ENCODE assay signal across 8 mouse cellular contexts in genomic region chr16:88289421-88290081, GRCm38 (mm10). TPM values are rescaled to one million over a fixed set of nuclear protein-coding genes. Genes with fewer than 3 reads are reported as not detected.
DNase-seq lines count a peak whose midpoint lies in the region; ATAC-seq lines count a peak whose summit lies in the region.

No protein-coding gene starts in this region.

- H3K4me1 ChIP-seq in heart, embryonic 10.5 days = peaks cover 16% of the 10 kb centered on the region
- peaks cover 17% of the 10 kb centered on the region for H3K4me1 ChIP-seq in limb, embryonic 10.5 days

- no peaks in the 10 kb centered on the region for H3K36me3 ChIP-seq in heart, embryonic 10.5 days
- no peaks in the 10 kb centered on the region for H3K36me3 ChIP-seq in limb, embryonic 10.5 days

- DNase-seq in heart, embryonic 10.5 days (ENCODE audit: low spot score) = no peak
- DNase-seq in heart, postnatal 10 days = no peak
- DNase-seq in thymus, postnatal 4 days = peak; percentile 11
- no peak for DNase-seq in thymus, adult 18-20 months
- peak; percentile 55 for DNase-seq in limb, embryonic 10.5 days (ENCODE audit: low spot score)
- DNase-seq in retina, embryonic 14.5 days (ENCODE audit: low spot score) = peak; percentile 59
- no peak for DNase-seq in gastrocnemius, adult 8-10 months (ENCODE audit: low spot score in 2 of 2)

- H3K27me3 ChIP-seq in heart, embryonic 10.5 days (ENCODE audit: insufficient read depth, poor library complexity, severe bottlenecking) = peaks cover 35% of the 10 kb centered on the region
- H3K27me3 ChIP-seq in limb, embryonic 10.5 days (ENCODE audit: low read depth, poor library complexity, severe bottlenecking) = peaks cover 55% of the 10 kb centered on the region

- peak overlapping the region; percentile 64 for H3K4me3 ChIP-seq in heart, embryonic 10.5 days
- peak overlapping the region; percentile 59 for H3K4me3 ChIP-seq in limb, embryonic 10.5 days

- no peak overlapping the region for H3K27ac ChIP-seq in heart, embryonic 10.5 days
- H3K27ac ChIP-seq in limb, embryonic 10.5 days = 0 out of 2 replicates have a peak overlapping the region, but pooled peaks have one; percentile 2

- intact Hi-C loops in heart, postnatal 10 days (cut with DNase I) = loop anchor here (10.0 kb wide), 1 partner anchor 1475 kb away; no protein-coding TSS in a partner anchor

- no peak for ATAC-seq in activated CD4-positive, CD25-positive, alpha-beta regulatory T cell, adult 4 months

- 1% methylated on average over 40 of the region's 40 CpGs for WGBS in heart, embryonic 10.5 days
- under 1% methylated on average over 40 of the region's 40 CpGs for WGBS in limb, embryonic 10.5 days

- H3K9me3 ChIP-seq in heart, embryonic 10.5 days = no peaks in the 10 kb centered on the region
- no peaks in the 10 kb centered on the region for H3K9me3 ChIP-seq in limb, embryonic 10.5 days (replicated peaks)

RNA-seq across cellular contexts. Expression of gene Grik1, which starts 0.5 kb away (rescaled TPM):
- polyA plus RNA-seq in heart, embryonic 10.5 days (2016; fragmentation: Nextera tagmentation; extraction: Ambion mirVana) = 0.22 and 0.35 TPM in 2 replicates
- under 1 TPM; 0.07 to 0.15 TPM for total RNA-seq in heart, postnatal 10 days (2021)
- polyA plus RNA-seq in limb, embryonic 10.5 days (2016; fragmentation: Nextera tagmentation; extraction: Ambion mirVana) = 0.41 and 0.76 TPM in 2 replicates
- polyA plus RNA-seq in activated CD4-positive, CD25-positive, alpha-beta regulatory T cell, adult 4 months (2017; shearing (Covaris generic)) = not detected
- not detected for total RNA-seq in gastrocnemius, adult 8-10 months (2022)

Comparison
In these comparisons a context has a peak if more than half of its experiments do, and no peak if none do; other contexts are left out.
1. DNase-seq: peak in thymus, postnatal 4 days (single experiment), limb, embryonic 10.5 days (single experiment) and retina, embryonic 14.5 days (single experiment); none in heart, embryonic 10.5 days (single experiment), heart, postnatal 10 days (0 of 2), thymus, adult 18-20 months (0 of 2) and gastrocnemius, adult 8-10 months (0 of 2).